In the genomic region with DNA sequence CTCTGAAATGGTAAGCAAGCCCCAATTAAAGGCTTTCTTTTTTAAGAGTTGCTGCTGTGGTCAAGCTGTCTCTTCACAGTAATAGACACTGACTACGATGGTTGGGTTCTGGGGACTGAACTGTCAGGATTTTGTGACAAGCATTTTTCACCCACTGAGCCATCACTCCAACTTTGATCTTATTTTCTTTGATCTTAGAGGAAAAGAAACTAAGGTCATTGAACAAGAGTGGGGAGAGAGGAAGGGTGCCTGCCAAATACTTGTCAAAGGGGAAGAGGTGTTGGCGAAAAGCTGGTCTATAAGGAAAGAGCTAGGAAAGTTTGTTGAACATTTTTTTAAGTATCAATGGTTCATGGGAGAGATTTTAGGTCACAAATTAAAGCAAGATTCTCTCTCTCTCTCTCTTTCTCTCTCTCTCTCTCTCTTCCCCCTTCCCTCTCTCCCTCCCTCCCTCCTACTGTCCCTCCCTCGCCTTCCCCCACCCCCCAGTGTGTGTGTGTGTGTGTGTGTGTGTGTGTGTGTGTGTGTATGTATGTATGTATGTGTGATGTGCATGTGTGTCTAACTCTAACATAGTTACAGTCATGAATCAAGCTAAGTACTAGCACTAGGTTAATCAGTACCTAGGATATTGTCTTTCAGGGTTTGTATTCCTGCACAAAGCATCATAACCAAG, we compare ENCODE assay signal across 26 mouse cellular contexts. TPM values are rescaled to one million over a fixed set of nuclear protein-coding genes. Genes with fewer than 3 reads are reported as not detected.
DNase-seq lines count a peak whose midpoint lies in the region; ATAC-seq lines count a peak whose summit lies in the region.
"Had no signal": no experiment of that assay in that cellular context is flagged by ENCODE, and none has a peak within 500 bp of the region (broad histone marks: within the 10 kb centered on the region; RNA-seq: fewer than 3 reads in every experiment).

No protein-coding gene starts in this region.

- H3K9me3 ChIP-seq in lung, embryonic 15.5 days = no peaks in the 10 kb centered on the region
- H3K9me3 ChIP-seq: embryonic facial prominence, embryonic 15.5 days; forebrain, embryonic 10.5 days; heart, embryonic 13.5 days; hindbrain, embryonic 15.5 days had no signal

- no peak overlapping the region for H3K4me3 ChIP-seq in lung, embryonic 15.5 days
- H3K4me3 ChIP-seq: embryonic facial prominence, embryonic 15.5 days; erythroblast, embryonic 14.5 days; forebrain, embryonic 10.5 days; gastrocnemius, adult 2 months; heart, embryonic 13.5 days; hindbrain, embryonic 15.5 days had no signal

- H3K4me1 ChIP-seq in lung, embryonic 15.5 days = no peaks in the 10 kb centered on the region
- H3K4me1 ChIP-seq: embryonic facial prominence, embryonic 15.5 days; forebrain, embryonic 10.5 days; heart, embryonic 13.5 days; hindbrain, embryonic 15.5 days had no signal

- DNase-seq in adrenal gland, adult 2 months = peak; percentile 34
- DNase-seq in adrenal gland, postnatal 4 days (ENCODE audit: low spot score in 2 of 2) = no peak
- DNase-seq in lung, adult 18-20 months = no peak
- peak; percentile 8 for DNase-seq in lung, postnatal 25 days (ENCODE audit: low spot score)
- DNase-seq in cerebellum, postnatal 25 days = no peak
- DNase-seq in cerebellum, adult 9-10 months = no peak
- DNase-seq: cerebellum, adult 11-12 months; cerebellum, adult 9-11 months; gastrocnemius, adult 2 months; gastrocnemius, postnatal 36 days; heart, adult 11 months; heart, postnatal 36 days had no signal

- H3K27ac ChIP-seq in lung, embryonic 15.5 days = no peak overlapping the region; the same call in 1 of the 2 replicates
- H3K27ac ChIP-seq: embryonic facial prominence, embryonic 15.5 days; forebrain, embryonic 10.5 days; gastrocnemius, adult 2 months; heart, embryonic 13.5 days; hindbrain, embryonic 15.5 days had no signal

- H3K36me3 ChIP-seq in lung, embryonic 15.5 days = no peaks in the 10 kb centered on the region
- H3K36me3 ChIP-seq: embryonic facial prominence, embryonic 15.5 days; forebrain, embryonic 10.5 days; heart, embryonic 13.5 days; hindbrain, embryonic 15.5 days had no signal

- no peaks in the 10 kb centered on the region for H3K27me3 ChIP-seq in lung, embryonic 15.5 days
- H3K27me3 ChIP-seq: embryonic facial prominence, embryonic 15.5 days; heart, embryonic 13.5 days; hindbrain, embryonic 15.5 days; Patski had no signal

- 27% methylated on average over 2 of the region's 3 CpGs for WGBS in lung, embryonic 15.5 days

- H3K9ac ChIP-seq in lung, embryonic 15.5 days = no peak overlapping the region
- H3K9ac ChIP-seq: embryonic facial prominence, embryonic 15.5 days; heart, embryonic 13.5 days; hindbrain, embryonic 15.5 days had no signal

- ATAC-seq in lung, embryonic 15.5 days (ENCODE audit: borderline replicate concordance, extremely low read depth, low FRiP score, low TSS enrichment) = peak; percentile 79; the same call in 1 of the 2 replicates
- ATAC-seq: activated CD4-positive, CD25-positive, alpha-beta regulatory T cell, adult 4 months; forebrain, embryonic 14.5 days; Patski had no signal

- no peak overlapping the region for H3K4me2 ChIP-seq in lung, embryonic 15.5 days
- H3K4me2 ChIP-seq: embryonic facial prominence, embryonic 15.5 days; heart, embryonic 13.5 days; hindbrain, embryonic 15.5 days had no signal

RNA-seq across cellular contexts. Expression of a gene that starts 28.5 kb away (rescaled TPM):
- not detected for total RNA-seq in adrenal gland, adult 2 months (2021)
- polyA plus RNA-seq in adrenal gland, adult 2 months (2012; rRNA removed) = not detected in 2 replicates
- total RNA-seq in adrenal gland, postnatal 4 days (2021) = not detected
- polyA plus RNA-seq in lung, embryonic 15.5 days (2015; fragmentation: Nextera tagmentation; extraction: Ambion mirVana) = not detected in 2 replicates
- total RNA-seq: gastrocnemius, adult 2 months; gastrocnemius, postnatal 36 days; heart, postnatal 36 days; MEL had no signal
- polyA plus RNA-seq: activated CD4-positive, CD25-positive, alpha-beta regulatory T cell, adult 4 months; C2C12; embryonic facial prominence, embryonic 11.5 days; embryonic facial prominence, embryonic 15.5 days; erythroblast, embryonic 14.5 days; forebrain, embryonic 10.5 days; forebrain, embryonic 14.5 days; heart, embryonic 13.5 days; heart, postnatal 0 days; hindbrain, embryonic 11.5 days; hindbrain, embryonic 15.5 days; Patski had no signal

RNA-seq across cellular contexts. Expression of a gene that starts 47.3 kb away (rescaled TPM):
- not detected for total RNA-seq in adrenal gland, adult 2 months (2021)
- polyA plus RNA-seq in adrenal gland, adult 2 months (2012; rRNA removed) = not detected in 2 replicates
- under 1 TPM in 1 of 2 experiments, not detected in 1; 0.11 TPM for total RNA-seq in adrenal gland, postnatal 4 days (2021)
- 0.21 and 0.30 TPM in 2 replicates for polyA plus RNA-seq in lung, embryonic 15.5 days (2015; fragmentation: Nextera tagmentation; extraction: Ambion mirVana)
- total RNA-seq: gastrocnemius, adult 2 months; heart, postnatal 36 days; MEL had no signal
- polyA plus RNA-seq: C2C12; embryonic facial prominence, embryonic 11.5 days; erythroblast, embryonic 14.5 days; forebrain, embryonic 10.5 days; hindbrain, embryonic 11.5 days; Patski had no signal

Comparison
In these comparisons a context has a peak if more than half of its experiments do, and no peak if none do; other contexts are left out.
1. DNase-seq: peak in adrenal gland, adult 2 months (single experiment) and lung, postnatal 25 days (single experiment); none in adrenal gland, postnatal 4 days (0 of 2), lung, adult 18-20 months (0 of 2), cerebellum, postnatal 25 days (0 of 2) and cerebellum, adult 9-10 months (single experiment).